Mouse (Mus musculus) gastrocnemius, postnatal 4 days (tissue): ENCODE results near the gene Pbld2. TPM values are rescaled to one million over a fixed set of nuclear protein-coding genes. Genes with fewer than 3 reads are reported as not detected.

Source experiments
- DNase-seq, 2 experiments: peaks; one replicate each; pipeline ENCODE4 v3.0.0; 2021 to 2022; ENCODE audit warnings: low spot score in 2 of 2, mixed read lengths in 2 of 2
- long read RNA-seq, 2 experiments: library from polyadenylated mRNA; stranded (forward); transcript quantifications; one replicate each; pipeline ENCODE4 v2.0.0; 2021
- total RNA-seq, 2 experiments: library from RNA; stranded (reverse); gene quantifications; 2 replicates each; pipeline ENCODE4 v1.2.3; 2021

Gene Pbld2
- total RNA-seq, result 1 to 10 TPM; 2.0 to 3.0 TPM
- long read RNA-seq, experiment 1, result 0 reads
- long read RNA-seq, experiment 2, partial matches to known transcripts, result 1 of 3 reads
- long read RNA-seq, experiment 2, other reads (novel, unspliced or antisense), result 2 of 3 reads

DNA sequence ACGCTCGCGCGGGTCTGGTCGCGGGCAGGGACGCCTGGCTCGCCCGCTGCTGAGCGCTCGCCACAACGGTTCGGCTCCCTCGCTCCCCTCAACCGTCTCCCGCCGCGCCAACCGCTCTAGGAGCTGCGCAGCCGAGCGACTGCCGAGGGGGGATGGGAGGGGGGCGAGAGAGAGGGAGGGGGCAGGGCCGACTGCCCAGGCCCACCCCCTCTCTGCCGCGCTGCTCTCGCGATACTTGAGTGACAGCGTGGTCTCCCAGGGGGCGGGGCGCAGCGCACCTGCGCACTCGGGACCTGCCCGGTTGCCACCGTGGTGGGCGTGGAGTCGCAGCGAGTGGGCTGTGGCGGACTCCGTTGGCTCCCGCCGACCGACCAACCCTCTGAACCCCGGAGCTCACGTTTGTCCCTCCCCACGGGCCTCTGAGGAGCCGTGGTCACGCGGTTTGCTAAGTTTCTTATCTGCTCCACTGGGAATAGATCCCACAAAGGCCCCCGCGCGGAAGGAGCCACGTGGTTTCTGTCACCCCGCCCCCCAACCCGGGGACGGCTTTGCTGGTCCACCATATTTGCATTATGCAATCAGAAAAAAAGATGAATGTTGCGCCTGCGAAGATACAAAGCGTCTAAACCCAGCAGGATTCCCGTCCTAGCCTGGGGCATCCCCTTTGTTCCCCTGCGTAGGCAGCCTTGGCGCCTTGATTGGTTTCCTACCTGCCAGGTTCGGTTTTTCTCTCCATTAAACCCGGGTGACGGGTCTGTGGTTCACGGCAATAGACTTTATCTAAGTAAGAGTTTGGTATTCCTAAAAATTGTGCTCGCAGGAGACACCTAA, at the start of gene Pbld2, which contains the start of gene Hnrnph3:
Gene Pbld2 (plus strand): TSS at position 567 of the 831 bp plus-strand sequence.
Gene Hnrnph3 (minus strand): TSS at position 469 of the 831 bp plus-strand sequence.
- DNase-seq, result peak; percentile 99

- no peak for DNase-seq
Observed at GRCm38 (mm10) chr10:62979667-62980038, 44.5 kb upstream of the Pbld2 start.

GRCm38 (mm10) chr10:62980039-62980954, 43.8 kb upstream of the Pbld2 start, which contains the start of gene Rufy2:
TSS of gene Rufy2 (plus strand) at chr10:62980223.
- DNase-seq, result peak; percentile 84 to 85

- DNase-seq, result no peak
Observed at GRCm38 (mm10) chr10:62984072-62984471, 40.0 kb upstream of the Pbld2 start.

DNA sequence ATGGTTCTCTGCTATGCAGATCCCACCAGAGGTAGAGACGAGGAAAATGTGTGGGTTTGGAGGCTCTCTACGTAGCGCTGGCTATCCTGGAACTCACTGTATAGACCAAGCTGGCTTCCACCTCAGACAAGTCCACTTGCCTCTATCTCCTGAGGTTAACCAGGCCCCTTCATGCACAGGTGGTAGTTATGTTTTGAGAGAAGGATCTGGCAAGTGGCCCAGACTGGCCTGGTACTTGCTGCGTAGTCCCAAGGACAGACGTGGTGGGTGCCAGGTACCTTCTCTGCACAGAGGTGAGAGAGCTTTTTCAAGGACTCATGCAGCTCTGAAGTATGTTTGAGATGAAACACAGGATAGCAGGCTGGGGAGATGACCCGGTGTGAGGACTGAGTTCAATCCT, 39.6 kb upstream of the Pbld2 start:
- DNase-seq, result no peak

GRCm38 (mm10) chr10:62987341-62987740, 36.8 kb upstream of the Pbld2 start:
- peak in 1 of 2 experiments; percentile 24 for DNase-seq

DNA sequence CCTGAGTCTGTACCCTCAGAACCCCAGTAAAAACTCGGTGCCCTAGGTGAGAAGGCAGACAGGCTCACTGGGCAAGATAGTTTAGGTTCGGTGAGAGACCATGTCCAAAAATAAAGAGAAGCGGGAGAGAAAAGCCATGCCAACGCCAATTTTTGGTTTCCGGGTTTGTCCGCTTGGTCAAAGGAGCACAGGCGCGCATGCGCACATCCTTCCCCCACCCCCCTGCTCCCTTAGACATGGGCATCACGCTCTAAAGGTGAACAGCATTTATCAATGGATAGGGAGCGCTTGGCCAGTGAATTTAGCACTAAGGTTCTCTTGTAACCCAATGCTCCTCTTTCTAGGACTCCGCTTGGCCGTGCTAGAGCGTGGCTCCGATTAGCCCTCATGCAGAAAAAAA, 33.5 kb upstream of the Pbld2 start:
- no peak for DNase-seq

GRCm38 (mm10) chr10:62993991-62994390, 30.1 kb upstream of the Pbld2 start:
- no peak for DNase-seq

- no peak for DNase-seq
Observed at GRCm38 (mm10) chr10:63000584-63000983, 23.5 kb upstream of the Pbld2 start.

GRCm38 (mm10) chr10:63003252-63003651, 20.9 kb upstream of the Pbld2 start:
- DNase-seq, result no peak

DNA sequence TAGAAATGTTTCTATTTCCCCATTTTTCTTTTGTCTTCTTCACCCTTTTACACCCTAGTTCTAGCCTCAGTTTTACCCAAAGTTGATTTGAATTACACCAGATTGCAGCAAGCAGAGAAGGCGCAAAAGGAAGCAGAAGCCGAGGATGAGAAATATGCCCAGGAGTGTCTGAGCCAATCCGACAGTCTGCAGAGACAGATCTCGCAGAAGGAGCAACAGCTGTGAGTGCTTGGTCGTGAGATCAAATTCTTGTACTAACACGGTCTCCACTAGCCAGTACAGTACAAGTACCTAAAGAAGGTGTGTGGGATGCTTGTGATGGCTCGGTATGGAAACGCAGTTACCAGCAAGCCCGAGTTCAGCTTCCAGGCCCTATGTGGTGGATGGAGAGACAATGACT, 19.6 kb upstream of the Pbld2 start:
- no peak for DNase-seq

DNA sequence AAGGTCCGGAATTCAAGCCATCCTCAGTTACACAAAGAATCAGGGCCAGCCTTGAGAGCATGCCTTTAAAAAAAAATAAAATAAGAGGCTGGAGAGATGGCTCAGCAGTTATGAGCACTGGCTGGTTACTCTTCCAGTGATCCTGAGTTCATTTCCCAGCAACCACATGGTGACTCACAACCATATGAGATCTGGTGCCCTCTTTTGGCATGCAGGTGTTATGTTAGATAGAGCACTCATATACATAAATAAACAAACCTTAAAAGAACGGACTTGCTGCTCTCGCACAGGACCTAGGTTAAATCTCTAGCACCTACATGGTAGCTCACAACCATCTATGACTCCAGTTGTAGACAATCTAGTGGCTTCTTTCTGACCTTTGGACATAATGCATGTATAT, 15.9 kb upstream of the Pbld2 start:
- DNase-seq, result no peak

DNA sequence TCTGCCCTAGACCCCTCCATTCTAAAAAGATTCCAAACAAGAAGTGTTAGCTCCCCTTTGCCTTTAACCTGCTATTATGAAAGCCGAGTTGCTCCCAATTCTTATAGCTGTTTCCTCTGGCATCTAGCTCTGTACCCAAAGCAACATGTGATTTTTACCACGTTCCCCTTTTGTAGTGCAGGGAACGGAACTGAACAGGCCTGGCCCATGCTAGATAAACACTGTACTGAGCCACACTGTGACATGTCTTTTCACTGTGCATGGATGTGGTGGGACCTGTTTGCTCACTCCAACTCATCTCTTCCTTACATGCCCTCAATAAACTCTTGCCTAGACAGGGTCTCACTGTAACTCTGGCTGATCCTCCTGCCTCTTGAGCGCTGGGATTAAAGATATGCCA, 13.8 kb upstream of the Pbld2 start:
- DNase-seq, result no peak

- DNase-seq, result no peak
Observed at GRCm38 (mm10) chr10:63011556-63011955, 12.6 kb upstream of the Pbld2 start.

- no peak for DNase-seq
Observed at GRCm38 (mm10) chr10:63013476-63013875, 10.6 kb upstream of the Pbld2 start.

- DNase-seq, result no peak
Observed at GRCm38 (mm10) chr10:63014168-63014567, 9.9 kb upstream of the Pbld2 start.

DNA sequence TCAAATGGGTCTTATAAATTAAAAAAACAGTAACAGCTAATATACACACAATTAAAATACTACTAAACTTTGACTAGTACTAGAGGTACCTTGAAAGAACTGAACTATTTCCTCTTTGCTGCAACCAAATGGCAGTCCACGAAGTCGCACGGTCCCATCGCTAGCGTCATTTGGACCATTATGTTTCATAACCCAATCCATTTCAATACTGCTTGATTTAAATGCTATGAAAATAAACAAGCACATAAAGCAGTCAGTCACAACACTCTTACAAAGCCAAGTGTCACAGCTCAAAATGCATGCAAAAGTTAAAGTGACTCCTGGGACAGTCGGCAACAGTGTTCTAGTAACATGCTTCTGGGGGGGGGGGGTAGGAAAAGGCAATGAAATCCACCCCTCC, 4.8 kb upstream of the Pbld2 start:
- DNase-seq, result no peak

DNA sequence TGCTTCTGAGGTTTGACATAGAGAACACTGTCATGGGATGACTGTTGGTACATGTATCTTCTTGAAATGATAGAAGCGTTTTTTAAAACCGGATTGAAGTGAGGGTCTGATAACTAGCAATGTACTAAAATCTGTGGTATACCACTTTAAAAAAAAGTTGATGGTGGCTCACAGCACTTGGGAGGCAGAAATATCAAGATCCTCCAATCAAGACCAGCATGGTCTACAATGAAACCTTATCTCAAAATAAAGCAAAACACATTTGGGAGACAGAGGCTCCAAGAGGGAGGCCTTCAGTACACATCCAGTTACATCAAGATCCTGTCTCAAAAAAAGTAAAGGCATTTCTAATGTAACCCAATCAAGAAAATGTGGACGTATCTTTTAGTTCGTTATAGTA, 2.4 kb upstream of the Pbld2 start:
- DNase-seq, result no peak

GRCm38 (mm10) chr10:63022541-63023120, 1.5 kb upstream of the Pbld2 start:
- DNase-seq, result no peak

GRCm38 (mm10) chr10:63023121-63023748, 880 bp upstream of the Pbld2 start:
- DNase-seq, result peak; percentile 62 to 75

DNA sequence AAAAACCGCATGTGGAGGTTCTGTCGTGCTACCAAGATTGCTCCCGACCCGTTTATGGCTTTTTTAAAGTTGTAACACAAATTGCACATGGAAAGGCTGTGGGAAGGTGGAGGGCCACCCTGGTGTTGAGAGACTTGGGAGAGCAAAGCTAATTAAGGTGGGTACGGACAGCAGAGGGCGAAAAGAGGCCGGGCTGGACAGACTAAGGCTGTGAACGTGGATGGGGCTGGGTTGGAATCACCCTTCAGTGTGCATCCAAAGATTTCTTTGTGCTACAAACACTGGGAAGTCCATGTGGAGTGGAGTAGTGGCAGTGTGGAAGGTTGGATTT, 430 bp downstream of the Pbld2 start:
- DNase-seq, result peak; percentile 33 to 66
